Mouse (Mus musculus) cerebellum, adult 9-10 months (tissue): ENCODE data around the gene Olfr61.
"Not testable (repeated sequence)": the region's sequence is repeated elsewhere in the genome, so short reads cannot be mapped to it uniquely, and the experiment has no call there.

Experiments
- DNase-seq: peaks from one replicate; pipeline ENCODE4 v3.0.0; 2022

Gene Olfr61

GRCm38 (mm10) chr7:140628670-140629069 is at the start of gene Olfr61:
Gene Olfr61 (plus strand): TSS chr7:140628970.
- DNase-seq = not testable (repeated sequence)

GRCm38 (mm10) chr7:140600969-140601368 is 27.8 kb upstream of the Olfr61 start, which contains the start of gene Olfr46:
Gene Olfr46 (plus strand): TSS chr7:140601269.
- DNase-seq = not testable (repeated sequence)

DNA sequence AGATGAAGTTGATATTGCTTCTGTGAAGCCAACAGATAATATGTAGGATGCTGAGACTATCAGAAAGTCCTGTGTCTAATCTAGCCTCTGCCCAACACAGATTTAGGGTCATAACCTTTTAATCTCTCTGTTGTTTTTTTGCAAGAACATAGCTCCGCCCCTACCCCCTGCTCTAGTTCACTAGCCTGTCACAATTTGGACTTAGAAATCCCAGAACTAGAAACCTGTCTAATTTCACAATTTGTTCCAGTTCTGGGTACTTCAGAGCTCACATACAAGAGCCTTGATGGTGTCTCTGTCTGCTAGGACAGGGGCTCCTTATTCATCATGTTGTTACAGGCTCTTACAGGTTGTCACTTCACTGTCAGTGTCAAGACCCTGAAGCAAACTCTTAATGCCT is 1.8 kb downstream of the Olfr61 start:
- no peak for DNase-seq

DNA sequence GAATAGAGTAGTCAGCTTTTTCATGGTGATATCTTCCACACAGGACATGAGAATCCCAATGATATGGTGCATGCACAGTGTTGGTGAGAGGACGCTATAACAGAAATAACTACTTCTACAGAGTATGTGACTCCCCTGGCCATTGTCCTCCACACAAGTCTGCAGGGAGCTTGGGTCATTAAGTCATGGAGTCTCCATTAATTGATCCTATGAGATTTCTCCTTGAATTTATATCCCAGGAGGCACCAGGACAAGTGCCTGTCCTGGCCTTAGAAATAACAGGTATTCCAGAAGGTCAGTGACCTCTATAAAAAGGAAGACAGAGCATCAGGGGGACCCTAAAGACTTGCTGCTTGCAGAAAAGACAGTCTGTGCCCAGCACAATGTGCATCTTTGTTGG is 17.4 kb downstream of the Olfr61 start, which contains the start of gene Olfr53:
Olfr53 (plus strand) TSS at position 301 of the 400 bp plus-strand sequence.
- DNase-seq = no peak

- no peak for DNase-seq
Observed at GRCm38 (mm10) chr7:140659630-140660029, 30.9 kb downstream of the Olfr61 start, which contains the start of gene Olfr539. Gene Olfr539 (plus strand): TSS chr7:140659930.

GRCm38 (mm10) chr7:140670693-140671092 is 41.9 kb downstream of the Olfr61 start:
- DNase-seq = not testable (repeated sequence)

- no peak for DNase-seq
Observed at GRCm38 (mm10) chr7:140675863-140676262, 47.1 kb downstream of the Olfr61 start.

DNA sequence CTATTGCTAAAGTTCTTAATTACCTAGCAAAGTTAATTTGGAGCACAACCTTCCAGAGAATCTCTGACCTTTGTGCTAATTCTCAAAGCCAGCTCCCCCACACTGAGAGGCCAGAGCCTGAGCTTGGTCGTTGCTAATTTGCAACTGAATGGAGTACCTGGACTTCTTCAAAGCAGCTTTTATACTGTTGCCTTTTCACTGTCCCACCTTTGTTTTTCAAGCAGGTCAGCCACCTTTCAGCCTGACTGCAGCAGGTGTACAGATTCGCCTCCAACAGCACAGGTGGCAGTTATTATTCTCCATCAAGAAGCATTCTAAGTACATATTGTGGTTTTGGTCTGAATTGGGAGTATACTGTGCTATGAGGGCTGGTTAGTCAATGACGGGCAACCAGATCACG is 50.8 kb downstream of the Olfr61 start:
- not testable (repeated sequence) for DNase-seq

- DNase-seq = no peak
Observed at GRCm38 (mm10) chr7:140681651-140682050, 52.9 kb downstream of the Olfr61 start, which contains the start of gene Olfr45. Gene Olfr45 (plus strand): TSS chr7:140681951.
